Mouse (Mus musculus): ENCODE measurements around the gene Olfr527.

Olfr527 gene

DNA sequence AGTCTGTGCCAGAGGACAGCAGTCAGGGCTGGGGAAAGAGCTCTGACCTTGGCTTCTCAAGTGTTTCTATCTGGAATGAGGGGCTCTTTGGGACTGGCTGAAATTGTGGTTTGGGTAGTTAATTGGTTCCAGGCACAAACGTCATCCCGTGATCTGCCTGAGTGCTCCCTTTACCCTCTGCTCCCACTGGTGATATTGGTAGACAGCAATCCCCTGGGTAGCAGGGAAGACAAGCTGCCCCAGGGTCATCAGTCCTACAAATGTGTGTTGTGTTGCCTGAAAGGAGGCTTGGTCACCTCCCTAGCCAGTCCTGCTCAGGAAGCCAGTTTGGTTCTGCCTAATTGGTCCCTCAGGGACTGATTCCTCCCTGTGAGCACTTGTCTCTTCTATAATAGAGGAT, at the start of gene Olfr527:
Olfr527 (plus strand) TSS at position 301 of the 400 bp plus-strand sequence.
- DNase-seq (ENCODE audit: low spot score in 2 of 2) = no peak

DNA sequence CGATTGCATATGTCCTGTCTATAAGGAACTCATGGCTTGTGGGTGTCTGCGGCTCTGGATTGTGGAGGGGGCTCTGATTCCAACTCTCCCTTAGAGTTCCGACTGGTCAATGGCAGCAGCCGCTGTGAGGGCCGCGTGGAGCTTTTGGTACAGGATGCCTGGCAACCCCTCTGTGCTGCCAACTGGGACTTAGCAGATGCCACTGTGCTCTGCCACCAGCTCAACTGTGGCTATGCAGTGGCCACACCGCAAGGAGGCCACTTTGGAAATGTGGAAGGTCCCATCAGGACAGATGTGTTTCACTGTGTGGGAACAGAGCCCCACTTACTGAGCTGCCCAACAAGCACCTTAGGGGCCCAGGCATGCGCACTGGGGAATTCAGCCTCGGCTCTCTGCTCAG, 38.1 kb upstream of the Olfr527 start:
- no peak for DNase-seq (ENCODE audit: low spot score in 2 of 2)

DNA sequence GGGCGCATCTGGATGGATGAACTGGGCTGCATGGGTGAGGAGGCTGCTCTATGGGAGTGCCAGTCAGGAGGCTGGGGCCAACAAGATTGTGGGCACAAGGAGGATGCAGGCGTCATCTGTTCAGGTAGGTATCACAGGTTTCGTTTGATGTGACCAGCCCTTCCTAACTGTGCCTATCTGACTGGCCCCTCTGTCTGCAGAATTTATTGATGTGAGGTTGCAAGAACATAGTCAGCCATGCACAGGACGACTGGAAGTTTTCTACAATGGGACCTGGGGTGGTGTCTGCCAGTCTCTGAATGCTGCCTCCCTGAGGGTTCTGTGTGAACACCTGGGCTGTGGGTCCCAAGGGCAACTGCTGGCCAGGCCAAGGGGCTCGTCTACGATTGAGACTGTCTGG, 36.9 kb upstream of the Olfr527 start:
- no peak for DNase-seq (ENCODE audit: low spot score in 2 of 2)

DNA sequence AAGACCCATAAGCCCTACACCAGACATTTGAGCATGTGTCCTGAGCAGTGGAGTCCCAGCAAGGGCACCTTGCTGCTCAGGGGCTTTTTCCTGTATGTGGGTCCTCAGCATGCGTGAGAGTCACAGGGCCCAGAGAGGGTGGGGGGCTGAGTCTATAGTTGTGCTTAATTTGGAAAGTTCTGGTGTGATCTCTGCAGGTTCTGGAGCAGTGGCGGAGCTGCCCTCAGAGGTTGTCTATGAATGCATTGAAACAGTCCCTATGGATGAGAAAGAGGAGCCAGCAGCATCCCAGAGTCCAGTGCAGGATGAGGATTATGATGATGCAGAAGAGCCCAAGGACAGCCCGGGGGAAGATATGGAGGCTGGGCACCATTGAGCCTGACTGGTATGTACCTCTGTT, 34.4 kb upstream of the Olfr527 start:
- DNase-seq (ENCODE audit: low spot score in 2 of 2) = no peak

DNA sequence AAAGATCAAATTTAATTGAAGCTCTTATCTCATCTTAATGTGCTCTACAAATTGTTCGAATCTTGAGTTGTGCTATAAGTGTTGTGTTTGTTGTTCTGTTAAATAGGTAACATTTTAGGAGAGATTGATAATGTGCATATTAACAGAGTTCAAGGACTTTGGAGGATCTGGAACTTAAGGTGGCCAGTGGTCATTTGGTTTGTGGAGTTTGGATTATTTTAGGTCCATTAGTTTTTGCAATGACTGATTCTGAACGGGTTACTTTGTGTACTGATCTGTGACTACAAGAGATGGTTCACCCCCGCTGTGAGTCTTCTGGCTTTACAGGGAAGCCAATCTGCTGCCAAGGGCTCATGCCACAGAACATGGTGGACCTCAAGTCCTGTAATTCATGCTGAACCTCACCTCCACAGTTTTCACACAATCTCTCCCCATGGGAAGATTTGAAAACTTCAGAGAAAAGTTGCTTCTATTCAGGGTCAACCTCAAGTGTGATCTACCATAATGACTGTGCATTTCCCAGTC, 13.9 kb upstream of the Olfr527 start:
- no peak for DNase-seq (ENCODE audit: low spot score in 2 of 2)

DNA sequence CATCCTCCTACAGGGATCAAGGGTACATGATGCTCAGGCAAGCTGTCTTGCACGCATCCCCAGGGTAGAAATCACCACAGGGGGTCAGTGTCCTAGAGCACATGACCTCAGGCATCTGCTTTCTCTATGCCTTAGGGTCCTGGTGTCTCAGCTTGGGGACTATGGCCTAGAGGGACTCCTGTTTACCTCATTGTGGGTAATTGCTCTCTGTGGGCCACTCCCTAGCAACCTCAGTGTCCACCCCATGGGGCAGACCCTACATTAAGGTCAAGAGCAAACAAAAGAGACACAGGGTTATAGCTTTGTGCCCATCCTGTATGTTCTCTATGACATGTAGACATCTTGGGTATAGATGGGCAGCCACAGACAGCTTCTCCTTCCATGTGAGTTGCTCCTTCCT, 13.3 kb upstream of the Olfr527 start, which contains the start of gene Olfr525:
Olfr525 (plus strand) TSS at position 301 of the 400 bp plus-strand sequence.
- DNase-seq (ENCODE audit: low spot score in 2 of 2) = no peak

DNA sequence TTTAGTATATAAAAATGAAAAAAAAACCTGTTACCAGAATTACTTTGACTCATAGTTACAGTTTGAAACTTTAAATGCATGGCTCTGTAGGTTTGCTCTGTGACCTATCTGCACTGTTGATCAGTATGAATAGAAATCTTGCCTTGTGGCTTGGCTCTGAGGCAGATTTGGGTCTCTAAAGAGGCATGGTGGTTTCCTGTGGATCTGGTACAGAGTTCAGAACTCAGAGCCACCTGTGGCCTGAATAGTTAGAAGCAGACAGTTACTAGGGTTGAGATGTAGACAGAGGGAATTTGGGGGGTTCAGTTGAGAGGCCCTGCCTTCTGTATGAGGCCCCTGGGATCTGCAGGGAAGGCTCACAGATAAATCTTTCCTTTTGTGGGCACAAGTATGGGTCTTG, 12.7 kb upstream of the Olfr527 start:
- DNase-seq (ENCODE audit: low spot score in 2 of 2) = no peak

DNA sequence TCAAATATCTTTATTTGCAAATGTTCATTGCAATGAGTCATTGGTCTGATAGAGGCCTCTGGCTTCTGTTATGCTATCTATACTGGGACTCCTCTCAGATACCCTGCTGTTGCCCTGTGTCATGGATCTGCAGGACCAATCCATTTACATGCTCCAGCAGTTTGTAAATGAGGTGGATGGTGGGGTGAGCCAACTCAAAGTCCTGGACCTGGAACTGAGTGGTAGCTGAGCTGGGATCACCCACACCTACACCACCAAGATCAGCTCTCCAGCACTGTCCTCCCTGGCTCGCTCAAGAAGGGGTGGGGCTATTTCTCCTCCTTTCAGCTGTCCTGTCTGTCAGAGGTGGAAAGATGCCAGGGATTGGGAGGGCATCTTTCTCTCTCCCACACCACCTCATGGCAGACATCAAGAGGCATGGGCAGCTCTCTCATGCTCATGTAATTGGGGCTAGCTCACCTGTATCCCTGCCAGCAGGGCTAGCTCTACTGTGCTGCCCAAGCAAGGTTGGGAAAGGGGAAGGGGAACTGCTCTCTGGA, 4.0 kb upstream of the Olfr527 start:
- no peak for DNase-seq (ENCODE audit: low spot score in 2 of 2)

DNA sequence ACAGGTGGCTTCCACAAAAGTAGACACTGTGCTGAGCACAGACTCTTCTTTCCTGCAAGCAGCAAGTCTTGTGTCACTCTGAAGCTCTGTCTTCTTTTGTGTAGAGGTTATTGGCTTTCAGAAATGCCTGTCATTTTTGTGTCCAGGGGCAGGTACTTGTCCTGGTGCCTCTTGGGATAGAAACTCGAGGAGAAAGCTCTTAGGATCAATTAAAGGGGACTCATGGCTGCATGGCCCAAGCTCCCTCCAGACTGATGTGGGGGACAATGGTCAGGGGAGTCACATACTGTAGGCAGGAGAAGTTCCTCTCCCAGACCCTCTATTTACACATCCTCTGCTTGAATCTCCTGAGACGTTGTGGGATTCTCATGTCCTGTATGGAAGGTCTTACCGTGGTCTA, 27.8 kb downstream of the Olfr527 start, which contains the start of gene Olfr60:
Olfr60 (minus strand) TSS at position 101 of the 400 bp plus-strand sequence.
- no peak for DNase-seq (ENCODE audit: low spot score in 2 of 2)

DNA sequence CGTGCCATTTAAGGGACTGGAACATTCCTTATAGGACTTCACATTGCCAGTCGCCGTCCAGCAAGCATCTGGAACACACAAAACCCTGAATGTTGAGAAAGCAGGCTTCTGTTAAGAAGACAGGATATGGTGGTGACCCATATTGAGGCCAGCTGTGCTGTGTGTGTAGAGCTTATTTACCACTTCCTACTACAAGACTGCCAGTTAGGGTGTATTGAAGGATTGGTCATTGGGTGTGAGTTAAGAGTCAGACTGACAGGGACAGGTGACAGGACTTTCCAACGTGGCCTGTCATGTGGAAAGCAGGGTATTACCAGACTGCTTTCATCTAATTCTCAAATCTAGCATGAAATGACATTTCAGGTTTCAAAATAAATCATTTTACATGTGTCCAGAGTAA, 40.5 kb downstream of the Olfr527 start:
- DNase-seq (ENCODE audit: low spot score in 2 of 2) = no peak

DNA sequence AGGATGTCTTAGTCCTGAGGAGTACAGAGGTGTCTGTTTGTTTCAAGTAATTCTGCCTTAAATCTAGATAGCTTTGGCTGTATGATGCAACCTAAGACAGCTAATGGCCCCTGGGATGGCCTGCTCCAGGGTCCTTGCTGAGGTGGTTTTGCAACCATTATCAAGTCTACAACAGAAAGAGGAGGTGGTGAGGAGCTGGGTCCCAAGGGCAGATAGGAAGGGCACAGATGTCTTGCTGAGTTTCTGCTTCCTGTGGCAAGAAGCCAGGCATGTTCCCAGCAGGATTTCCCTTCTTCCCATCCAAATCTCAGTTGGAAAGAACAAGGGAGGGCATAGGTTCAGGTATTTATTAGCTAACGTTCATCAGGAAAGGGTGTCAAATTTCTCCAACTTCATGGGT, 42.4 kb downstream of the Olfr527 start, which contains the start of gene Olfr530:
Olfr530 (minus strand) TSS at position 101 of the 400 bp plus-strand sequence.
- DNase-seq (ENCODE audit: low spot score in 2 of 2) = no peak

DNA sequence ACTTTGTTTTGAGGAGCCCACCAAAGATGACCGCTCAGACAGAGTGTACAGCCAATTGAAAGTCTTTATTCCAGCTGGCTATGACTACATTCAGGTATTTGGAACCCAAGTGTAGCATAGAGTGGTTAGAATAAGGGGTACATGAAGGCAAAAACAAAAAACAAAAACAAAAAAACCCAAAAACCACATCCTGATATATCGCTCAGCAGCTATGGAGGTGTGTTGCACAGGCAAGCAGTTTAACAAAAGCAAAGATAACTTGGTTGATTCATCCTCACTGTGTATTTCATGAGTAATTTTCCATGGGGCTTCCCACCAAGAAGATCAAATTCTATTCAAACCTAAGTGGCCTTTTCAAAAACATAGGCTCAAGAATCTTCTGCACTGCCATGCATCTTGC, 43.1 kb downstream of the Olfr527 start:
- DNase-seq (ENCODE audit: low spot score in 2 of 2) = no peak
